Mouse (Mus musculus) midbrain, embryonic 16.5 days (tissue): ENCODE results near the gene Zdhhc22. TPM values are rescaled to one million over a fixed set of nuclear protein-coding genes. Genes with fewer than 3 reads are reported as not detected.

Experiments used
- ATAC-seq: fragments of 200-750 bp; cut with Nextera tagmentation; 2 replicates; pipeline ENCODE4 v1.8.0; 2017; ENCODE audit warnings: moderate TSS enrichment
- H3K27ac ChIP-seq: fragments of 300-500 bp; sonication (generic); 2 replicates; pipeline ENCODE4 v1.5.1; 2014; ENCODE audit warnings: mild to moderate bottlenecking, low read length, mixed read lengths
- H3K27me3 ChIP-seq: fragments of 300-500 bp; sonication (generic); 2 replicates; pipeline ENCODE4 v1.6.1; 2014; ENCODE audit warnings: low read depth, low read length, mixed read lengths; ENCODE audit not compliant: control insufficient read depth, insufficient read depth
- H3K36me3 ChIP-seq: fragments of 300-500 bp; sonication (generic); 2 replicates; pipeline ENCODE4 v1.6.1; 2014; ENCODE audit warnings: mild to moderate bottlenecking, low read length, moderate library complexity, mixed read lengths; ENCODE audit not compliant: control insufficient read depth, insufficient read depth
- H3K4me1 ChIP-seq: fragments of 300-500 bp; sonication (generic); 2 replicates; pipeline ENCODE4 v1.6.1; 2014; ENCODE audit warnings: mild to moderate bottlenecking, low read length, mixed read lengths; ENCODE audit not compliant: control insufficient read depth, insufficient read depth
- H3K4me2 ChIP-seq: fragments of 300-500 bp; sonication (generic); 2 replicates; pipeline ENCODE4 v1.6.1; 2014; ENCODE audit warnings: mild to moderate bottlenecking, low read length, mixed read lengths
- H3K4me3 ChIP-seq: fragments of 300-500 bp; sonication (generic); 2 replicates; pipeline ENCODE4 v1.5.1; 2014; ENCODE audit warnings: low read depth, mild to moderate bottlenecking, low read length, moderate library complexity, mixed read lengths
- H3K9ac ChIP-seq: fragments of 300-500 bp; sonication (generic); 2 replicates; pipeline ENCODE4 v1.6.1; 2014; ENCODE audit warnings: low read depth, low read length, mixed read lengths
- H3K9me3 ChIP-seq: fragments of 300-500 bp; sonication (generic); replicated peaks from 2 replicates; pipeline ENCODE4 v1.6.1; 2014; ENCODE audit warnings: mild to moderate bottlenecking, low read length, mixed read lengths; ENCODE audit not compliant: control insufficient read depth, poor library complexity, severe bottlenecking
- WGBS: fragments of 180-500 bp; shearing (Covaris S2); extraction: QIAGEN DNeasy Blood & Tissue Kit; methylation state at CpG from one replicate; pipeline ENCODE4 v1.1.7; 2014; 5-methylcytosine and 5-hydroxymethylcytosine counted together
- microRNA-seq: library from miRNA; unstranded; fragments of <30 nt; microRNA quantifications from one replicate; pipeline ENCODE4, GENCODE M21; 2017
- polyA plus RNA-seq: library from polyadenylated mRNA; unstranded; fragments of >200 nt; fragmentation: Nextera tagmentation; extraction: Ambion mirVana; gene quantifications from 2 replicates; pipeline ENCODE4 v1.2.1, GENCODE M21; 2015

The Zdhhc22 gene
- polyA plus RNA-seq, 1 experiment from 2014 or later: 28.1 TPM

DNA sequence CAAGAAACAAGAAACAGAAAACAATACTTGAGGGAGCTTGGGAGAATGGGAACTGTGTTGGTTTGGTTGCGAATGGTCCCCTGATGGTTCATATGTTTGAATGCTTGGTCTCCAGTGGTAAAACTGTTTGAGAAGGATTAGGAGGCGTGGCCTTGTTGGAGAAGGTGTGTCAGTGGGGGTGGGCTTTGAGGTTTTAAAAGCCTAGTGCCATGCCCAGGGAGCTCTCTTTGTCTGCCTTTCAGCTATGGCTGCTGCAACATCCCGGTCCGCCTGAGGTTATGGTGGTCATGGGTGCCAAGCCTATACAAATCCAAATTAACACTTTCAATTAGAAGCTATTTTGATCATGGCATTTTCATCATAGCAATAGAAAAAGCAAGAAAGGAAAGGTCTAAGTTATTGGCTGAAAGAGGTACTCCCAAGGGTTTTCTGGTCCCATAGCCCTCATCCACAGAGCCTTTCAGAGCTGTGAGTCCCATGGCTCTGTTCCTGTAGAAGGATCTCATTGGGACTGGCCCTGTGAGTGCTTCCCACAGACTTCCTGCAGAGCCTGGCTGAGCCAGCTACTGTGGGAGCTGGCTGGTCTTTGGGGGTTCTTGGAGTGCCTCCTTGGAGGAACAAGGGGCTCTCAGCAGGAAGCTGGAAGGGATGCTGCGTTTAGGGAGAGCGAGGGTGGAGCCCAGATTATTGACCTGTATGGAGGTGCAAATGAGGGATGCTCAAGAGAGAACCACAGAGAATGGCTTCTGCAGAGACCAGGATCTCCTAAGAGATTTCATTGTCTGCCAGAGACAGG lies 59.1 kb downstream of the Zdhhc22 start:
- no peak for ATAC-seq
- Histone ChIP-seq H3K4me3 (no peak overlapping the region), H3K9me3 (no peaks in the 10 kb centered on the region; the same call in 1 of the 2 replicates), H3K36me3 (no peaks in the 10 kb centered on the region), H3K9ac (no peak overlapping the region), H3K27me3 (no peaks in the 10 kb centered on the region), H3K4me1 (peaks cover 7% of the 10 kb centered on the region; the same call in 1 of the 2 replicates), H3K4me2 (no peak overlapping the region), H3K27ac (no peak overlapping the region)
- WGBS: 68% methylated on average over 6 of the region's 6 CpGs

Small RNAs within 50 kb of the gene (microRNA-seq; reads per million reads assigned to microRNA genes)
- not detected for gene Gm25847

Other genes starting within 250 kb of the Zdhhc22 start
- gene Irf2bpl, start 105.6 kb downstream of the Zdhhc22 start, polyA plus RNA-seq: 69.3 and 76.9 TPM in 2 replicates
- 56.6 and 57.8 TPM in 2 replicates for gene Cipc, start 43.4 kb downstream of the Zdhhc22 start, polyA plus RNA-seq
- 12.9 and 13.7 TPM in 2 replicates for gene Tmem63c, start 30.9 kb upstream of the Zdhhc22 start, polyA plus RNA-seq
- gene Ngb, start 112.1 kb upstream of the Zdhhc22 start, polyA plus RNA-seq: 8.5 and 10.8 TPM in 2 replicates
- gene Gstz1, start 156.7 kb upstream of the Zdhhc22 start, polyA plus RNA-seq: 25.1 and 31.5 TPM in 2 replicates
- gene Pomt2, start 157.5 kb upstream of the Zdhhc22 start, polyA plus RNA-seq: 15.6 and 16.1 TPM in 2 replicates
- 2.2 and 2.6 TPM in 2 replicates for gene Samd15, start 209.3 kb upstream of the Zdhhc22 start, polyA plus RNA-seq
- 5.2 and 6.0 TPM in 2 replicates for gene Tmed8, start 210.0 kb upstream of the Zdhhc22 start, polyA plus RNA-seq
- gene Noxred1, start 248.3 kb upstream of the Zdhhc22 start, polyA plus RNA-seq: 0.65 and 1.9 TPM in 2 replicates